Mouse (Mus musculus) heart, adult 9 months (tissue): ENCODE results near the gene Lce1l.
"Not testable (repeated sequence)": the region's sequence is repeated elsewhere in the genome, so short reads cannot be mapped to it uniquely, and the experiment has no call there.

Experiments used
- DNase-seq, 2 experiments: peaks; one replicate each; pipeline ENCODE4 v3.0.0; 2022; ENCODE audit warnings: low spot score in 2 of 2

Lce1l gene

GRCm38 (mm10) chr3:92851186-92851585, at the start of gene Lce1l:
TSS of gene Lce1l (minus strand) at chr3:92851286.
- DNase-seq: no peak

GRCm38 (mm10) chr3:92894489-92894888, 43.4 kb upstream of the Lce1l start:
- no peak for DNase-seq

- DNase-seq: no peak
Measured at GRCm38 (mm10) chr3:92894063-92894462, 43.0 kb upstream of the Lce1l start.

GRCm38 (mm10) chr3:92874180-92874579, 23.1 kb upstream of the Lce1l start:
- no peak for DNase-seq

GRCm38 (mm10) chr3:92870116-92870515, 19.0 kb upstream of the Lce1l start, which contains the start of gene 2310050C09Rik:
TSS of gene 2310050C09Rik (minus strand) at chr3:92870216.
- no peak for DNase-seq

GRCm38 (mm10) chr3:92827108-92827507, 24.0 kb downstream of the Lce1l start, which contains the start of gene Kprp:
TSS of gene Kprp (minus strand) at chr3:92827247.
- DNase-seq: no peak

GRCm38 (mm10) chr3:92825808-92826207, 25.3 kb downstream of the Lce1l start:
- DNase-seq: no peak

GRCm38 (mm10) chr3:92816036-92816435, 35.0 kb downstream of the Lce1l start:
- DNase-seq: not testable (repeated sequence)

- DNase-seq: no peak
Measured at GRCm38 (mm10) chr3:92815581-92815980, 35.5 kb downstream of the Lce1l start.

- no peak for DNase-seq
Measured at GRCm38 (mm10) chr3:92807791-92808190, 43.3 kb downstream of the Lce1l start, which contains the start of gene Lce1k. TSS of gene Lce1k (minus strand) at chr3:92807891.
